Mouse (Mus musculus): ENCODE measurements around the gene Nutm2.

DNA sequence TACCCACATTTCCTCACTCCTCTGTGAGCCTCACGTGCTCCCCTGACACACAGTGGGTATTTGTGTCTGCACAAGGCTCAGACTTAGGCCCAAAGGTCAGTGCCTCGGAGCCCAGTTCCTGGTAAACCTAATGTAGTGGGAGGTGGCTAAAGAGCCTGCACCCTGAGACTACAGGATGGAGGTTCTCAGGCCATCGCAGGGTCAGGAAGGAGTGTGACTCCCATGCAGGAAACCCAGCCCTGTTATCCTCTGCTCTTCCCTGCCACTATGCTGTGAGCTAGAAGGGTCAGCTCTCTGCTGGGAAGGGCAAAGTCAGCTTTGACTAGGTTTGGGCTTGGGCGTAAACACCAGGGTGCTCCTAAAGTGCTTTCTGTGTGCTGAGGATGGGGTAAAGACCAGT is 40.4 kb upstream of the Nutm2 start:
- TF ChIP-seq CTCF (IDR thresholded peaks at IDR 0.05; ENCODE audit: low read depth) (no peak), EP300 (IDR thresholded peaks at IDR 0.05; ENCODE audit: low read depth) (no peak)

All from liver, embryonic 14.5 days (tissue).